Comparison of ENCODE assay signal across 14 mouse cellular contexts in genomic region chr19:54584687-54585237, GRCm38 (mm10).
"Had no signal": no experiment of that assay in that cellular context is flagged by ENCODE, and none has a peak within 500 bp of the region (broad histone marks: within the 10 kb centered on the region; RNA-seq: fewer than 3 reads in every experiment).

No protein-coding gene starts in this region.

- ATAC-seq: intestine, embryonic 16.5 days; liver, postnatal 0 days had no signal

- H3K4me2 ChIP-seq: kidney, embryonic 15.5 days; limb, embryonic 12.5 days; liver, embryonic 13.5 days; lung, embryonic 15.5 days; neural tube, embryonic 15.5 days had no signal

- H3K27ac ChIP-seq: kidney, embryonic 15.5 days; limb, embryonic 12.5 days; liver, embryonic 13.5 days; lung, embryonic 15.5 days; neural tube, embryonic 15.5 days had no signal

- H3K4me3 ChIP-seq: kidney, embryonic 15.5 days; limb, embryonic 12.5 days; liver, embryonic 13.5 days; lung, embryonic 15.5 days; neural tube, embryonic 15.5 days had no signal

- H3K9me3 ChIP-seq: kidney, embryonic 15.5 days; limb, embryonic 12.5 days; liver, embryonic 13.5 days; lung, embryonic 15.5 days; neural tube, embryonic 15.5 days had no signal

- H3K27me3 ChIP-seq: kidney, embryonic 15.5 days; limb, embryonic 12.5 days; liver, embryonic 13.5 days; lung, embryonic 15.5 days; neural tube, embryonic 15.5 days had no signal

- DNase-seq: kidney, adult 2 months; kidney, postnatal 25 days; liver; liver, embryonic 13.5 days; liver, postnatal 0 days; right cerebral cortex, adult 18-20 months; right cerebral cortex, postnatal 25 days; thymus, adult 2 months; thymus, postnatal 25 days had no signal

- H3K36me3 ChIP-seq: kidney, embryonic 15.5 days; limb, embryonic 12.5 days; liver, embryonic 13.5 days; lung, embryonic 15.5 days; neural tube, embryonic 15.5 days had no signal

- H3K4me1 ChIP-seq: kidney, embryonic 15.5 days; limb, embryonic 12.5 days; liver, embryonic 13.5 days; lung, embryonic 15.5 days; neural tube, embryonic 15.5 days had no signal

- H3K9ac ChIP-seq: kidney, embryonic 15.5 days; limb, embryonic 12.5 days; liver, embryonic 13.5 days; liver, postnatal 0 days; lung, embryonic 15.5 days; neural tube, embryonic 15.5 days had no signal
